Mouse (Mus musculus) stomach, embryonic 14.5 days (tissue): ENCODE measurements at regions not wholly inside any gene's neighbourhood (a gene's known extent, or its start where the extent isn't known, plus 50 kb on each side); places are given as distances from the start of the nearest gene placed in this dataset.

Experiments
- ATAC-seq: fragments of 200-750 bp; cut with Nextera tagmentation; 2 replicates; pipeline ENCODE4 v1.8.0; 2017; ENCODE audit warnings: low read depth, moderate TSS enrichment; ENCODE audit not compliant: insufficient number of reproducible peaks, insufficient read depth, low FRiP score
- H3K27ac ChIP-seq: fragments of 300-500 bp; sonication (generic); 2 replicates; pipeline ENCODE4 v1.5.1; 2014; ENCODE audit warnings: mild to moderate bottlenecking, low read length, moderate library complexity, mixed read lengths
- H3K27me3 ChIP-seq: fragments of 300-500 bp; sonication (generic); 2 replicates; pipeline ENCODE4 v1.6.1; 2014; ENCODE audit warnings: low read length, control low read depth, mixed read lengths; ENCODE audit not compliant: control insufficient read depth, insufficient read depth
- H3K36me3 ChIP-seq: fragments of 300-500 bp; sonication (generic); 2 replicates; pipeline ENCODE4 v1.6.1; 2014; ENCODE audit warnings: mild to moderate bottlenecking, control low read depth, low read length, moderate library complexity, mixed read lengths; ENCODE audit not compliant: control insufficient read depth, insufficient read depth
- H3K4me1 ChIP-seq: fragments of 300-500 bp; sonication (generic); 2 replicates; pipeline ENCODE4 v1.6.1; 2014; ENCODE audit warnings: low read length, control low read depth, mixed read lengths; ENCODE audit not compliant: control insufficient read depth, insufficient read depth
- H3K4me2 ChIP-seq: fragments of 300-500 bp; sonication (generic); replicated peaks from 2 replicates; pipeline ENCODE4 v1.6.1; 2014; ENCODE audit warnings: low read depth, low read length, control low read depth
- H3K4me3 ChIP-seq: fragments of 300-500 bp; sonication (generic); 2 replicates; pipeline ENCODE4 v1.5.1; 2014; ENCODE audit warnings: low read depth, low read length, control low read depth
- H3K9ac ChIP-seq: fragments of 300-500 bp; sonication (generic); replicated peaks from 2 replicates; pipeline ENCODE4 v1.6.1; 2014; ENCODE audit warnings: low read depth, mild to moderate bottlenecking, control low read depth, low read length, moderate library complexity, mixed read lengths
- H3K9me3 ChIP-seq: fragments of 300-500 bp; sonication (generic); 2 replicates; pipeline ENCODE4 v1.6.1; 2016; ENCODE audit warnings: low read depth, low read length, control low read depth; ENCODE audit not compliant: control insufficient read depth
- WGBS: fragments of 180-500 bp; shearing (Covaris S2); extraction: QIAGEN DNeasy Blood & Tissue Kit; methylation state at CpG from one replicate; pipeline ENCODE4 v1.1.7; 2014; 5-methylcytosine and 5-hydroxymethylcytosine counted together

GRCm38 (mm10) chr8:126538136-126538535, 55.6 kb downstream of the Irf2bp2 start:
- Histone ChIP-seq H3K36me3 (no peaks in the 10 kb centered on the region), H3K27me3 (no peaks in the 10 kb centered on the region), H3K9ac (no peak overlapping the region), H3K27ac (peak overlapping the region; percentile 79), H3K4me3 (no peak overlapping the region), H3K4me2 (no peak overlapping the region), H3K9me3 (no peaks in the 10 kb centered on the region), H3K4me1 (peaks cover 38% of the 10 kb centered on the region)
- no peak for ATAC-seq
- 48% methylated on average over 3 of the region's 3 CpGs for WGBS

GRCm38 (mm10) chr8:126536928-126537618, 56.7 kb downstream of the Irf2bp2 start:
- Histone ChIP-seq H3K9me3 (no peaks in the 10 kb centered on the region), H3K4me2 (no peak overlapping the region; the same call in 1 of the 2 replicates), H3K27me3 (no peaks in the 10 kb centered on the region), H3K27ac (peak overlapping the region; percentile 89), H3K36me3 (no peaks in the 10 kb centered on the region), H3K4me3 (no peak overlapping the region), H3K4me1 (peaks cover 40% of the 10 kb centered on the region), H3K9ac (no peak overlapping the region)
- peak; percentile 60; the same call in 1 of the 2 replicates for ATAC-seq
- 12% methylated on average over 6 of the region's 6 CpGs for WGBS

- Histone ChIP-seq H3K27ac (peak overlapping the region; percentile 89), H3K27me3 (no peaks in the 10 kb centered on the region), H3K9me3 (no peaks in the 10 kb centered on the region), H3K4me2 (no peak overlapping the region), H3K9ac (no peak overlapping the region), H3K4me3 (no peak overlapping the region), H3K4me1 (peaks cover 42% of the 10 kb centered on the region), H3K36me3 (no peaks in the 10 kb centered on the region)
- 33% methylated on average over 11 of the region's 11 CpGs for WGBS
- no peak for ATAC-seq
These were observed 57.5 kb downstream of the Irf2bp2 start for GRCm38 (mm10) chr8:126536132-126536927.

GRCm38 (mm10) chr8:126532284-126532974, 57.6 kb upstream of the Tarbp1 start:
- ATAC-seq, result no peak
- whole genome bisulfite sequencing, result 32% methylated on average over 7 of the region's 7 CpGs
- Histone ChIP-seq H3K9me3 (no peaks in the 10 kb centered on the region), H3K27me3 (no peaks in the 10 kb centered on the region), H3K9ac (no peak overlapping the region), H3K36me3 (no peaks in the 10 kb centered on the region), H3K4me2 (no peak overlapping the region), H3K4me1 (peaks cover 20% of the 10 kb centered on the region), H3K4me3 (no peak overlapping the region), H3K27ac (no peak overlapping the region)

- Histone ChIP-seq H3K9ac (no peak overlapping the region), H3K27ac (no peak overlapping the region), H3K27me3 (no peaks in the 10 kb centered on the region), H3K9me3 (no peaks in the 10 kb centered on the region), H3K4me1 (peaks cover 21% of the 10 kb centered on the region), H3K36me3 (no peaks in the 10 kb centered on the region), H3K4me3 (no peak overlapping the region), H3K4me2 (no peak overlapping the region)
- no peak for ATAC-seq
- WGBS, result 71% methylated on average over 7 of the region's 7 CpGs
These were observed 56.6 kb upstream of the Tarbp1 start for GRCm38 (mm10) chr8:126531459-126531858.

- H3K36me3 ChIP-seq, result no peaks in the 10 kb centered on the region
- H3K4me2 ChIP-seq, result no peak overlapping the region
- no peak overlapping the region for H3K4me3 ChIP-seq
- H3K9me3 ChIP-seq, result no peaks in the 10 kb centered on the region
- no peak overlapping the region for H3K9ac ChIP-seq
- peaks cover 26% of the 10 kb centered on the region for H3K4me1 ChIP-seq
- H3K27ac ChIP-seq, result no peak overlapping the region
- WGBS, result 67% methylated on average over 3 of the region's 3 CpGs
- no peak for ATAC-seq
- H3K27me3 ChIP-seq, result no peaks in the 10 kb centered on the region
These were observed 54.5 kb upstream of the Tarbp1 start for GRCm38 (mm10) chr8:126529409-126529808.

GRCm38 (mm10) chr8:126528434-126529080, 53.7 kb upstream of the Tarbp1 start:
- Histone ChIP-seq H3K27ac (no peak overlapping the region), H3K4me2 (no peak overlapping the region), H3K27me3 (no peaks in the 10 kb centered on the region), H3K4me1 (peaks cover 28% of the 10 kb centered on the region), H3K9ac (no peak overlapping the region), H3K36me3 (no peaks in the 10 kb centered on the region), H3K4me3 (no peak overlapping the region), H3K9me3 (no peaks in the 10 kb centered on the region)
- no peak for ATAC-seq
- WGBS, result 62% methylated on average over 9 of the region's 9 CpGs
